In genomic region chr17:29837441-29837840, GRCm38 (mm10) we compare ENCODE assay signal across 19 mouse cellular contexts.
DNase-seq lines count a peak whose midpoint lies in the region; ATAC-seq and TF ChIP-seq lines count a peak whose summit lies in the region.
"Had no signal": no experiment of that assay in that cellular context is flagged by ENCODE, and none has a peak within 500 bp of the region (broad histone marks: within the 10 kb centered on the region; RNA-seq: fewer than 3 reads in every experiment).

No protein-coding gene starts in this region.

- H3K4me3 ChIP-seq in heart, adult 2 months, result no peak overlapping the region
- no peak overlapping the region for H3K4me3 ChIP-seq in midbrain, embryonic 14.5 days (replicated peaks; ENCODE audit: low read depth, low read length)
- H3K4me3 ChIP-seq in midbrain, embryonic 15.5 days, result no peak overlapping the region
- H3K4me3 ChIP-seq in limb, embryonic 10.5 days, result no peak overlapping the region
- H3K4me3 ChIP-seq: heart, embryonic 12.5 days had no signal

- no peaks in the 10 kb centered on the region for H3K36me3 ChIP-seq in heart, adult 2 months (ENCODE audit: control insufficient read depth, insufficient read depth, low read length)
- H3K36me3 ChIP-seq in midbrain, embryonic 14.5 days (ENCODE audit: control insufficient read depth, insufficient read depth, low read length), result 0 out of 2 replicates have a peak, but pooled peaks cover 6% of the 10 kb centered on the region
- H3K36me3 ChIP-seq in midbrain, embryonic 15.5 days (replicated peaks), result no peaks in the 10 kb centered on the region
- no peaks in the 10 kb centered on the region for H3K36me3 ChIP-seq in limb, embryonic 10.5 days
- H3K36me3 ChIP-seq: G1E; heart, embryonic 12.5 days had no signal

- no peak overlapping the region for H3K9ac ChIP-seq in heart, adult 2 months (ENCODE audit: low read depth, low read length)
- no peak overlapping the region for H3K9ac ChIP-seq in midbrain, embryonic 14.5 days (replicated peaks; ENCODE audit: low read length)
- no peak overlapping the region for H3K9ac ChIP-seq in midbrain, embryonic 15.5 days
- H3K9ac ChIP-seq: heart, embryonic 12.5 days; liver, embryonic 14.5 days had no signal

- peak; percentile 80 for DNase-seq in heart, adult 11 months
- DNase-seq in heart, adult 2 months, result no peak
- DNase-seq in midbrain, embryonic 14.5 days, result no peak
- no peak for DNase-seq in limb, embryonic 10.5 days (ENCODE audit: low spot score)
- DNase-seq in adrenal gland, adult (ENCODE audit: inconsistent age in 2 of 2, low spot score in 1 of 2), result no peak
- DNase-seq in layer of hippocampus, adult 8-10 months (ENCODE audit: low spot score in 2 of 2), result no peak
- DNase-seq in left cerebral cortex, postnatal 4 days, result no peak
- DNase-seq: adrenal gland, adult 8-10 months; B cell, adult 2 months; cerebellum, adult 18-20 months; gastrocnemius, postnatal 25 days; heart, postnatal 36 days; kidney, adult 11 months; kidney, postnatal 25 days had no signal

- intact Hi-C loops in heart, adult 2 months (cut with DNase I), result no loop called here
- intact Hi-C loops in left cerebral cortex, postnatal 4 days (cut with DNase I), result no loop called here

- H3K27ac ChIP-seq in heart, adult 2 months, result no peak overlapping the region
- H3K27ac ChIP-seq in midbrain, embryonic 14.5 days (replicated peaks; ENCODE audit: low read depth, low read length), result peak overlapping the region; percentile 45
- no peak overlapping the region for H3K27ac ChIP-seq in midbrain, embryonic 15.5 days
- H3K27ac ChIP-seq in limb, embryonic 10.5 days, result peak overlapping the region; percentile 47
- H3K27ac ChIP-seq: liver, embryonic 14.5 days; stomach, postnatal 0 days had no signal

- no peak for TF ChIP-seq POLR2A in heart, adult 2 months (IDR thresholded peaks at IDR 0.05; ENCODE audit: insufficient read depth, low read depth, low read length)

- no peak for TF ChIP-seq EP300 in heart, adult 2 months (IDR thresholded peaks at IDR 0.05; ENCODE audit: insufficient read depth, low read depth, low read length)

- no peak for TF ChIP-seq CTCF in heart, adult 2 months (IDR thresholded peaks at IDR 0.05)

- H3K27me3 ChIP-seq in heart, adult 2 months (ENCODE audit: control insufficient read depth, insufficient read depth, low read length), result no peaks in the 10 kb centered on the region
- no peaks in the 10 kb centered on the region for H3K27me3 ChIP-seq in midbrain, embryonic 14.5 days (ENCODE audit: control insufficient read depth, insufficient read depth, low read length)
- no peaks in the 10 kb centered on the region for H3K27me3 ChIP-seq in midbrain, embryonic 15.5 days (replicated peaks)
- peaks cover 15% of the 10 kb centered on the region for H3K27me3 ChIP-seq in limb, embryonic 10.5 days (ENCODE audit: low read depth, poor library complexity, severe bottlenecking)

- 64% methylated on average over 8 of the region's 8 CpGs for WGBS in heart, adult 2 months
- whole genome bisulfite sequencing in midbrain, embryonic 14.5 days, result 75% methylated on average over 8 of the region's 8 CpGs
- 73% methylated on average over 8 of the region's 8 CpGs for WGBS in midbrain, embryonic 15.5 days
- WGBS in limb, embryonic 10.5 days, result 64% methylated on average over 8 of the region's 8 CpGs

- H3K79me2 ChIP-seq in heart, adult 2 months (replicated peaks; ENCODE audit: control insufficient read depth, insufficient read depth, low read length), result no peaks in the 10 kb centered on the region

- no peaks in the 10 kb centered on the region for H3K9me3 ChIP-seq in midbrain, embryonic 14.5 days (ENCODE audit: control insufficient read depth, low read length)
- H3K9me3 ChIP-seq in midbrain, embryonic 15.5 days, result no peaks in the 10 kb centered on the region
- H3K9me3 ChIP-seq in limb, embryonic 10.5 days (replicated peaks), result no peaks in the 10 kb centered on the region
- H3K9me3 ChIP-seq: G1E; heart, embryonic 12.5 days had no signal

- no peaks in the 10 kb centered on the region for H3K4me1 ChIP-seq in heart, adult 2 months (ENCODE audit: control insufficient read depth, insufficient read depth, low read length)
- H3K4me1 ChIP-seq in midbrain, embryonic 14.5 days (ENCODE audit: control insufficient read depth, insufficient read depth, low read length), result peaks cover 24% of the 10 kb centered on the region
- peaks cover 29% of the 10 kb centered on the region for H3K4me1 ChIP-seq in midbrain, embryonic 15.5 days
- H3K4me1 ChIP-seq in limb, embryonic 10.5 days, result peaks cover 50% of the 10 kb centered on the region

- no peak for ATAC-seq in midbrain, embryonic 14.5 days (ENCODE audit: low FRiP score, low TSS enrichment)
- ATAC-seq in midbrain, embryonic 15.5 days (replicated peaks), result no peak

- H3K4me2 ChIP-seq in midbrain, embryonic 14.5 days (ENCODE audit: low read length), result no peak overlapping the region
- no peak overlapping the region for H3K4me2 ChIP-seq in midbrain, embryonic 15.5 days
- H3K4me2 ChIP-seq: heart, embryonic 12.5 days had no signal

Comparison
In these comparisons a context has a peak if more than half of its experiments do, and no peak if none do; other contexts are left out.
1. H3K27ac ChIP-seq: peak in midbrain, embryonic 14.5 days (single experiment) and limb, embryonic 10.5 days (single experiment); none in heart, adult 2 months (single experiment) and midbrain, embryonic 15.5 days (single experiment).